Mouse (Mus musculus) brain, embryonic 14.5 days (tissue): Measurements from ENCODE around the gene Rps23.

ENCODE experiments used
- CTCF ChIP-seq: fragments of 200-500 bp; IDR thresholded peaks from 2 replicates; pipeline ENCODE4 v1.5.1; 2012; ENCODE audit warnings: inconsistent platforms, mild to moderate bottlenecking, moderate library complexity, borderline replicate concordance; ENCODE audit not compliant: insufficient read depth, insufficient read length; ENCODE audit errors: extremely low read depth
- POLR2A ChIP-seq: fragments of 200-500 bp; IDR thresholded peaks from 2 replicates; pipeline ENCODE4 v1.6.1; 2012; ENCODE audit warnings: mild to moderate bottlenecking, inconsistent platforms, borderline replicate concordance; ENCODE audit not compliant: poor library complexity, insufficient read depth, insufficient read length, severe bottlenecking; ENCODE audit errors: extremely low read depth

GRCm38 (mm10) chr13:90965996-90966395 lies 43.2 kb downstream of the Rps23 start:
- TF ChIP-seq CTCF (no peak), POLR2A (no peak)
